Mouse (Mus musculus) spleen, postnatal 36 days (tissue): ENCODE data around the gene Vasn.

Experiments used
- DNase-seq, 2 experiments: peaks; one replicate each; pipeline ENCODE4 v3.0.0; 2022; ENCODE audit warnings: low spot score in 2 of 2, mixed read lengths in 1 of 2

Vasn gene

GRCm38 (mm10) chr16:4639831-4640237, at the start of gene Vasn, which contains the start of gene Dnaja3:
Gene Vasn, plus strand, starts transcription at chr16:4639941.
Gene Dnaja3, plus strand, starts transcription at chr16:4639989.
- DNase-seq, result peak; percentile 72

- DNase-seq, result no peak
Measured at GRCm38 (mm10) chr16:4590236-4590635, 49.5 kb upstream of the Vasn start.

GRCm38 (mm10) chr16:4592909-4593875, 46.5 kb upstream of the Vasn start:
- peak; percentile 43 to 45 for DNase-seq

- DNase-seq, result no peak
Measured at GRCm38 (mm10) chr16:4593971-4594813, 45.5 kb upstream of the Vasn start, which contains the start of gene Glis2. Gene Glis2, plus strand, starts transcription at chr16:4594713.

- DNase-seq, result no peak
Measured at GRCm38 (mm10) chr16:4594814-4595526, 44.8 kb upstream of the Vasn start.

- DNase-seq, result no peak
Measured at GRCm38 (mm10) chr16:4595527-4595963, 44.2 kb upstream of the Vasn start.

GRCm38 (mm10) chr16:4596141-4596728, 43.5 kb upstream of the Vasn start:
- DNase-seq, result no peak

GRCm38 (mm10) chr16:4596836-4597235, 42.9 kb upstream of the Vasn start:
- DNase-seq, result no peak

GRCm38 (mm10) chr16:4597296-4597695, 42.4 kb upstream of the Vasn start:
- no peak for DNase-seq

- no peak for DNase-seq
Measured at GRCm38 (mm10) chr16:4598041-4598440, 41.7 kb upstream of the Vasn start.

GRCm38 (mm10) chr16:4598891-4599543, 40.7 kb upstream of the Vasn start:
- DNase-seq, result no peak

GRCm38 (mm10) chr16:4599616-4600015, 40.1 kb upstream of the Vasn start:
- DNase-seq, result no peak

- no peak for DNase-seq
Measured at GRCm38 (mm10) chr16:4600701-4601310, 38.9 kb upstream of the Vasn start.

- no peak for DNase-seq
Measured at GRCm38 (mm10) chr16:4602189-4602588, 37.6 kb upstream of the Vasn start.

- no peak for DNase-seq
Measured at GRCm38 (mm10) chr16:4602766-4603452, 36.8 kb upstream of the Vasn start.

- DNase-seq, result no peak
Measured at GRCm38 (mm10) chr16:4603453-4603837, 36.3 kb upstream of the Vasn start.

GRCm38 (mm10) chr16:4604293-4604837, 35.4 kb upstream of the Vasn start:
- no peak for DNase-seq

- no peak for DNase-seq
Measured at GRCm38 (mm10) chr16:4605514-4606131, 34.1 kb upstream of the Vasn start.
